Mouse (Mus musculus) kidney, postnatal 0 days (tissue): Measurements from ENCODE around the gene Nags. TPM values are rescaled to one million over a fixed set of nuclear protein-coding genes. Genes with fewer than 3 reads are reported as not detected.

Source experiments
- ATAC-seq: fragments of 200-750 bp; cut with Nextera tagmentation; replicated peaks from 2 replicates; pipeline ENCODE4 v1.8.0; 2017; ENCODE audit warnings: low read depth, moderate number of reproducible peaks, moderate TSS enrichment, moderate library complexity; ENCODE audit not compliant: low FRiP score
- DNase-seq: peaks from one replicate; pipeline ENCODE4 v3.0.0-alpha.2; 2016; ENCODE audit warnings: low spot score
- H3K27ac ChIP-seq: fragments of 300-500 bp; sonication (generic); 2 replicates; pipeline ENCODE4 v1.5.1; 2014; ENCODE audit warnings: mild to moderate bottlenecking
- H3K27me3 ChIP-seq: fragments of 300-500 bp; sonication (generic); 2 replicates; pipeline ENCODE4 v1.6.1; 2014; ENCODE audit warnings: low read length, mixed read lengths; ENCODE audit not compliant: insufficient read depth
- H3K36me3 ChIP-seq: fragments of 300-500 bp; sonication (generic); 2 replicates; pipeline ENCODE4 v1.6.1; 2014; ENCODE audit warnings: low read length, mixed read lengths; ENCODE audit not compliant: insufficient read depth
- H3K4me1 ChIP-seq: fragments of 300-500 bp; sonication (generic); replicated peaks from 2 replicates; pipeline ENCODE4 v1.6.1; 2014; ENCODE audit warnings: antibody characterized with exemption, low read length, mixed read lengths; ENCODE audit not compliant: insufficient read depth
- H3K4me2 ChIP-seq: fragments of 300-500 bp; sonication (generic); 2 replicates; pipeline ENCODE4 v1.6.1; 2014; ENCODE audit warnings: mild to moderate bottlenecking, low read length, moderate library complexity, mixed read lengths
- H3K4me3 ChIP-seq: fragments of 300-500 bp; sonication (generic); replicated peaks from 2 replicates; pipeline ENCODE4 v1.5.1; 2014; ENCODE audit warnings: low read depth, low read length
- H3K9ac ChIP-seq: fragments of 300-500 bp; sonication (generic); 2 replicates; pipeline ENCODE4 v1.6.1; 2014; ENCODE audit warnings: low read depth, low read length
- H3K9me3 ChIP-seq: fragments of 300-500 bp; sonication (generic); replicated peaks from 2 replicates; pipeline ENCODE4 v1.6.1; 2016; ENCODE audit warnings: low read length, inconsistent platforms, mixed read lengths
- CTCF ChIP-seq: IDR thresholded peaks from 2 replicates; pipeline ENCODE4 v1.5.1; 2016; ENCODE audit warnings: antibody characterized with exemption, low read depth, mild to moderate bottlenecking, moderate library complexity
- WGBS: fragments of 180-500 bp; shearing (Covaris S2); extraction: QIAGEN DNeasy Blood & Tissue Kit; methylation state at CpG from one replicate; pipeline ENCODE4 v1.1.7; 2014; 5-methylcytosine and 5-hydroxymethylcytosine counted together
- polyA plus RNA-seq: library from polyadenylated mRNA; unstranded; fragments of >200 nt; fragmentation: Nextera tagmentation; extraction: Ambion mirVana; gene quantifications from 2 replicates; pipeline ENCODE4 v1.2.1, GENCODE M21; 2015

Gene Nags
- polyA plus RNA-seq, 1 experiment from 2014 or later, result not detected

GRCm38 (mm10) chr11:102137625-102138446 is 7.5 kb upstream of the Nags start:
- Histone ChIP-seq H3K9ac (no peak overlapping the region), H3K4me3 (no peak overlapping the region), H3K4me2 (peak overlapping the region; percentile 47), H3K9me3 (no peaks in the 10 kb centered on the region), H3K27ac (no peak overlapping the region), H3K27me3 (no peaks in the 10 kb centered on the region), H3K4me1 (no peaks in the 10 kb centered on the region), H3K36me3 (no peaks in the 10 kb centered on the region)
- 47% methylated on average over 13 of the region's 13 CpGs for WGBS
- ATAC-seq (no peak), DNase-seq (no peak)
- TF ChIP-seq CTCF, result no peak

GRCm38 (mm10) chr11:102138447-102138740 is 6.9 kb upstream of the Nags start:
- DNase-seq, result peak; percentile 88
- Histone ChIP-seq H3K4me1 (no peaks in the 10 kb centered on the region), H3K36me3 (no peaks in the 10 kb centered on the region), H3K4me3 (no peak overlapping the region), H3K27ac (no peak overlapping the region), H3K9ac (no peak overlapping the region), H3K27me3 (no peaks in the 10 kb centered on the region), H3K4me2 (peak overlapping the region; percentile 47), H3K9me3 (no peaks in the 10 kb centered on the region)
- peak; percentile 94 for TF ChIP-seq CTCF
- under 1% methylated on average over 18 of the region's 18 CpGs for WGBS
- ATAC-seq, result no peak

- DNase-seq (peak; percentile 76), ATAC-seq (no peak)
- Histone ChIP-seq H3K4me3 (no peak overlapping the region), H3K36me3 (no peaks in the 10 kb centered on the region), H3K9me3 (no peaks in the 10 kb centered on the region), H3K27ac (no peak overlapping the region), H3K27me3 (peaks cover 8% of the 10 kb centered on the region), H3K9ac (no peak overlapping the region), H3K4me2 (no peak overlapping the region), H3K4me1 (peaks cover 5% of the 10 kb centered on the region; the same call in 1 of the 2 replicates)
- peak; percentile 93 for TF ChIP-seq CTCF
- WGBS, result 1% methylated on average over 5 of the region's 5 CpGs
Measured at GRCm38 (mm10) chr11:102140508-102140907, 4.8 kb upstream of the Nags start.

GRCm38 (mm10) chr11:102142355-102142754 is 3.0 kb upstream of the Nags start:
- 53% methylated on average over 7 of the region's 7 CpGs for WGBS
- Histone ChIP-seq H3K4me1 (peaks cover 9% of the 10 kb centered on the region; the same call in 1 of the 2 replicates), H3K4me2 (no peak overlapping the region), H3K36me3 (no peaks in the 10 kb centered on the region), H3K27ac (no peak overlapping the region), H3K4me3 (no peak overlapping the region), H3K9me3 (no peaks in the 10 kb centered on the region), H3K27me3 (peaks cover 24% of the 10 kb centered on the region), H3K9ac (no peak overlapping the region)
- no peak for TF ChIP-seq CTCF
- ATAC-seq, result 0 out of 2 replicates have a peak, but pooled peaks have one; percentile 29
- no peak for DNase-seq

- H3K9ac ChIP-seq, result no peak overlapping the region
- DNase-seq, result no peak
- no peaks in the 10 kb centered on the region for H3K9me3 ChIP-seq
- peaks cover 9% of the 10 kb centered on the region; the same call in 1 of the 2 replicates for H3K4me1 ChIP-seq
- ATAC-seq, result no peak
- WGBS, result 30% methylated on average over 13 of the region's 13 CpGs
- H3K4me3 ChIP-seq, result peak overlapping the region; percentile 26
- no peaks in the 10 kb centered on the region for H3K36me3 ChIP-seq
- H3K4me2 ChIP-seq, result peak overlapping the region; percentile 51
- no peak overlapping the region for H3K27ac ChIP-seq
- peaks cover 36% of the 10 kb centered on the region for H3K27me3 ChIP-seq
- no peak for TF ChIP-seq CTCF
Measured at GRCm38 (mm10) chr11:102144957-102145470, 299 bp upstream of the Nags start.

GRCm38 (mm10) chr11:102146005-102146404 is 692 bp downstream of the Nags start:
- no peaks in the 10 kb centered on the region for H3K9me3 ChIP-seq
- DNase-seq, result no peak
- H3K9ac ChIP-seq, result no peak overlapping the region
- no peak for ATAC-seq
- TF ChIP-seq CTCF, result no peak
- H3K36me3 ChIP-seq, result no peaks in the 10 kb centered on the region
- H3K4me1 ChIP-seq, result peaks cover 9% of the 10 kb centered on the region; the same call in 1 of the 2 replicates
- peak overlapping the region; percentile 51 for H3K4me2 ChIP-seq
- 6% methylated on average over 16 of the region's 16 CpGs for WGBS
- H3K27me3 ChIP-seq, result peaks cover 36% of the 10 kb centered on the region
- H3K27ac ChIP-seq, result no peak overlapping the region
- H3K4me3 ChIP-seq, result peak overlapping the region; percentile 26; the same call in 1 of the 2 replicates
